Mouse (Mus musculus): ENCODE measurements around the gene Bcl9.

- TF ChIP-seq GATA1 (IDR thresholded peaks at IDR 0.05; ENCODE audit: low read length) (no peak), TAL1 (IDR thresholded peaks at IDR 0.05; ENCODE audit: low read length) (no peak)
Observed at GRCm38 (mm10) chr3:97309748-97310536, 12.2 kb upstream of the Bcl9 start.

All from erythroblast, embryonic 14.5 days (primary cell).